Mouse (Mus musculus) myocyte (in vitro differentiated cells): ENCODE results near the gene Wdr17.

Experiments
- MYOD1 ChIP-seq, 3 experiments: IDR thresholded peaks; one replicate each; pipeline ENCODE4 v1.6.1; 2011; ENCODE audit warnings: control low read depth in 2 of 3, low read depth in 2 of 3, mild to moderate bottlenecking in 2 of 3, moderate library complexity in 1 of 3; ENCODE audit not compliant: insufficient read length in 2 of 3, control insufficient read depth in 1 of 3
- POLR2A ChIP-seq: IDR thresholded peaks from one replicate; pipeline ENCODE4 v1.6.1; 2011; ENCODE audit warnings: low read depth, mild to moderate bottlenecking, control low read depth, moderate library complexity; ENCODE audit not compliant: insufficient read length
- TCF12 ChIP-seq: IDR thresholded peaks from one replicate; pipeline ENCODE4 v1.6.1; 2011; ENCODE audit warnings: mild to moderate bottlenecking, control low read depth; ENCODE audit not compliant: poor library complexity, insufficient read depth, severe bottlenecking
- USF1 ChIP-seq: IDR thresholded peaks from one replicate; pipeline ENCODE4 v1.6.1; 2011; ENCODE audit warnings: low read depth, mild to moderate bottlenecking, control low read depth, moderate library complexity

DNA sequence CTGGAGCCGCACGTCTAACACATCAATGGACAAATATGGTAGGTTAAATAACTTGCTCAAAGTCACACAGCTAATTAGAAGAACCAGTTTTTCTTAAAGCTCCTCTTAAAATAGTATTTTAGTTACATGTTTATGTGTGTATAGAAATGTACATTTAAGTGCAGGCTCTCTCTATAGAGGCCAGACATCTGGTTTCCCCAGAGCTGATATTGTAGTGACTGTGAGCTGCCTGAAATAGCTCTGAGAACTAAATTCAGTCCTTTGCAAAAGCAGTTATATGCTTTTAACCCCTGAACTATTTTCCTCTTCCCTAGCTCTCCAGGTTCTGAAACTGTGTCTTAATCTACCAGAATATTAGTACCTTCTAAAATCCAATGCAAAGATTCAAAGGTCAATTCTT is 289.6 kb downstream of the Wdr17 start:
- TF ChIP-seq TCF12 (no peak), POLR2A (no peak), USF1 (no peak), MYOD1 (IDR thresholded peaks at IDR 0.05; ENCODE audit: control insufficient read depth in 1 of 3, insufficient read length in 2 of 3, low read depth in 2 of 3) (no peak)
